Mouse (Mus musculus): ENCODE measurements around the gene Erich6b.

- TF ChIP-seq CTCF (IDR thresholded peaks at IDR 0.05; ENCODE audit: low read depth) (no peak), EP300 (IDR thresholded peaks at IDR 0.05; ENCODE audit: low read depth) (no peak)
These were observed 19.5 kb downstream of the Erich6b start for GRCm38 (mm10) chr14:75661548-75661947.
